Mouse (Mus musculus) gastrocnemius, adult 18-20 months (tissue): ENCODE measurements around the gene Zmym5. TPM values are rescaled to one million over a fixed set of nuclear protein-coding genes. Genes with fewer than 3 reads are reported as not detected.
A peak's percentile ranks its signal among the peaks of the same experiment; 100 is the strongest.
"Not testable (repeated sequence)": the region's sequence is repeated elsewhere in the genome, so short reads cannot be mapped to it uniquely, and the experiment has no call there.

ENCODE experiments used
- DNase-seq: peaks from one replicate; pipeline ENCODE4 v3.0.0; 2021; ENCODE audit warnings: low spot score
- total RNA-seq, 2 experiments: library from RNA; stranded (reverse); gene quantifications; 2 replicates each; pipeline ENCODE4 v1.2.3; 2021

Zmym5 gene
- total RNA-seq, 2 experiments from 2014 or later = 17.8 to 18.8 TPM

GRCm38 (mm10) chr14:56777360-56778136 is 34.0 kb downstream of the Zmym5 start:
- DNase-seq = peak; percentile 62

DNA sequence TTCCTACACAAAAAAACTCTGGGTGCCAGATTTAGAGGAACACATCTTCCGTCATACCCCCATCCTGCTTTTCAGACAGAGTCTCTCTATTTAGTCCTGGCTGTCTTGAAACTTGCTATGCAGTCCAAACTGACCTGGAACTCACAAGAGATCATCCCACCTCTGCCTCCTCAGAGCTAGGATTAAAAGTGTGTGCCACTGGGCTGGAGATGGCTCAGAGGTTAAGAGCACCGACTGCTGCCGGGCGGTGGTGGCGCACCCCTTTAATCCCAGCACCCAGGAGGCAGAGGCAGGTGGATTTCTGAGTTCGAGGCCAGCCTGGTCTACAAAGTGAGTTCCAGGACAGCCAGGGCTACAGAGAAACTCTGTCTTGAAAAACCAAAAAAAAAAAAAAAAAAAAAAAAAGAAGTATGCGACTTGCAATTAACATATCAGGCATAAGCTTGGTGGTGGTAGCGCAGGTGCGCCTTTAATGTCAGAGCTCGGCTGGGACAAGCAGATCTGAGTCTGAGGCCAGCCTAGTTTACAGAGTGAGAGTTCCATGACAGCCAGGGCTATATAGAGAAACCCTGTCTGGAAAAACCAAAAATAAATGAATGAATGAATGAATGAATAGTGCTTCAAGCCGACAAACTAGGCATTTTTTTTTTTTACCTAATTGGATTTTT is 34.8 kb downstream of the Zmym5 start:
- no peak for DNase-seq

DNA sequence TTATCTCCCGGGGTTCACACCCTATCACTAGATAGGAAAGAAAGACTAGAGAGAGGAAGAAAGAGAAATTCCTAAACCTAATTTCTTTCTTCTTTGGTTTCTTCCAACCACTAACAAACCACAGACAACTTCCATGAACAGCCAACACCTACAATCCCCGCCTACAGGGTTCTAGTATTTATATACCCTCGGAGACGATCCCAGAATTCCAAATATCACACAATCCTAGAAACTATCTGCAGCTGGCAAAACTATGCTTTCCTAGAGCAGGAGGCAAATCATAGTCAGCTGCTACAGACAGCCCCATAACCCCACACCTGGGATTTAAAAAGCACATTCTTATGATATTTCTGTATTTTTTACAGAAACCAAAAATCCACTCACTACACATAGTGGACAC is 36.1 kb downstream of the Zmym5 start:
- no peak for DNase-seq

DNA sequence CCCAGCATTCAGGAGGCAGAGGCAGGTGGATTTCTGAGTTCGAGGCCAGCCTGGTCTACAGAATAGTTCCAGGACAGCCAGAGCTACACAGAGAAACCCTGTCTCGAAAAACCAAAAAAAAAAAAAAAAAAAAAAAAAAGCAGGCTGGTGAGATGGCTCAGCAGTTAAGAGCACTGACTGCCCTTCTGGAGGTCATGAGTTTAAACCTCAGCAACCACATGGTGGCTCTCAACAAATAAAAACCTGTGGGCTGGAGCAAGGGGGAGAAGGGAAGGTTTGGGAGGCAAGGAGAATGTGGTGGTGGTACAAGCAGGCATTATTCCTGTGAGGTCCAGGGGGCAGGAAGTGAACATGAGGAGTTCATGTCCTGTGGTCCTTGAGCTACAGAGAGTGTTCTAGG is 45.1 kb downstream of the Zmym5 start:
- not testable (repeated sequence) for DNase-seq

DNA sequence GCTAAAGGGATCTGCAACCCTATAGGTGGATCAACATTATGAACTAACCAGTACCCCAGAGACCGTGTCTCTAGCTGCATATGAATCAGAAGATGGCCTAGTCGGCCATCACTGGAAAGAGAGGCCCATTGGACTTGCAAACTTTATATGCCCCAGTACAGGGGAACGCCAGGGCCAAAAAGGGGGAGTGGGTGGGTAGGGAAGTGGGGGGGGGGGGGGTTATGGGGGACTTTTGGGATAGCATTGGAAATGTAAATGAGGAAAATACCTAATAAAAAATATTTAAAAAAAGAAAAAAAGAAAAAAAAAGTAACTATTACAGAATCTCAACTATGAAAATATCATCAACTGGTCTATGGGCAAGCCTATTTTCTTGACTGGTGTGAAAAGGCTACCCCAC is 46.4 kb downstream of the Zmym5 start:
- DNase-seq = not testable (repeated sequence)

DNA sequence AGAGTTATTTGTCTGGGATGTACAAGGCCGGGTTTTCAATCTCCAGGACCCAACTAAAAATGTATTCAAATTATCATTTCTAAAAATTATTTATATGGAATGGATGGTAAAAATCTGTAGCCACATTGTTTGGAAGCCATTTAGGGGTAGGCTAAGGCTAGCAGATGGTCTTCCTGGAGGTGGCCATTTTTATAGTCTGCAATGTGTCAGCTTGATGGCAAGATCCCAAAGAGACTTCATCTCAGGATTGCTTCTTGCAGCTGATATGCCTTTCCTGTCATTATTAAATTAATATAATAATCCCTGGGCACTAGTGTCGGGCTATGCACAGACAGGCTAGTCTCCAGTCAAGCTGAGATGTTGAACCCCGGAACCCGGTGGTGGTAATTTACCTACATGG is 60.2 kb downstream of the Zmym5 start:
- DNase-seq = no peak

Other genes starting within 250 kb of the Zmym5 start
- gene Cenpj, start 236.3 kb downstream of the Zmym5 start, total RNA-seq = 1 to 10 TPM; 1.5 to 2.4 TPM
- 10 to 100 TPM; 16.7 to 22.4 TPM for gene Parp4, start 236.1 kb downstream of the Zmym5 start, total RNA-seq
- 10 to 100 TPM; 12.3 to 14.4 TPM for gene Mphosph8, start 143.5 kb downstream of the Zmym5 start, total RNA-seq
- gene Pspc1, start 33.4 kb downstream of the Zmym5 start, total RNA-seq = 10 to 100 TPM in 1 of 2 experiments, 1 to 10 TPM in 1; 8.9 to 11.2 TPM
- gene Zmym2, start 74.9 kb upstream of the Zmym5 start, total RNA-seq = 10 to 100 TPM; 35.2 to 37.1 TPM
- not detected for gene Gja3, start 246.4 kb upstream of the Zmym5 start, total RNA-seq